Mouse (Mus musculus): ENCODE results near the gene Rasa4. TPM values are rescaled to one million over a fixed set of nuclear protein-coding genes. Genes with fewer than 3 reads are reported as not detected.
"Not testable (repeated sequence)": the region's sequence is repeated elsewhere in the genome, so short reads cannot be mapped to it uniquely, and the experiment has no call there.

Gene Rasa4
- polyA plus RNA-seq, 1 experiment from 2014 or later = 29.1 TPM

DNA sequence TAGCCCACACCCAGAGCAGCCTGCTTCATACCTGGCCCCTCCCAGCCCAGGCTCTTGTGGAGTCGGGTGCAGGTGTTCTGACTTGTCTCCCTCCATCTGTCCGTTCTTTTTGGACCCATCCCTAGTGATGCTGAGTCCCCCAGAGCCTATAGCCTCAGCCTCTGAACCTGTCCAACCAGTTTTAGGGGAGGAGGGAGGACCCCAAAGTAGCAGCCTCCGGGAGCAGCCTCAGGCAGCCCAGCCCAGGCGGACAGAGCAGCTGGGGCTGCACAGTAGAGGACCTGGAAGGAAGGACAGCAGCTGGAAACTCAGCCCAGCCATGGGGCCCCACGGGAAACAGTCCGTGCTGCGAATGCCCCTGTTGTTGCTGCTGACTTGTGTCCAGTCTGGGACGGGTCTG is 26.6 kb upstream of the Rasa4 start:
- WGBS = 34% methylated on average over 8 of the region's 8 CpGs
- H3K4me2 ChIP-seq (ENCODE audit: low read length) = no peak overlapping the region

DNA sequence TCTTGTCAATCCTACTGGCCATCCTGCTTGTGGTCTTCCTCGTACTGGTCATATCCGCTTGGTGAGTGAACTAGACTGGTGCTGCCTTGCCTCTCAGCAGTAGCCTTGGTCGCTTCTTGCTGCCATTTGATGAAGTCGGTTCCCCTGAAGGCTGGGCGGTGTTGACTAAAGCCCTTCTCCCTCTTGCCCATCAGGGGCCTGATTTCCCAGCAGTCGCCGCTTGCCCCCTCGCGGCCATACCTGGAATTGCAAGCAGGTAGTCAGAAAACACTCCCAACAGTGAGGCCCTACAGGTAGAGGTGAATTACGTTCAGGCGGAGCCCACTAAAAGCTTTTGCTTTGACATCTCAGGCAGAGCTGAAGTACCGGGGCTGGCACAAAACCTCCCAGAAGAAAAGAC is 22.1 kb upstream of the Rasa4 start:
- no peaks in the 10 kb centered on the region for H3K4me1 ChIP-seq (ENCODE audit: control insufficient read depth, insufficient read depth, low read length)
- no peak overlapping the region for H3K4me2 ChIP-seq (ENCODE audit: low read length)
- 11% methylated on average over 12 of the region's 12 CpGs for WGBS
- H3K4me3 ChIP-seq (ENCODE audit: low read depth, low read length) = no peak overlapping the region
- no peaks in the 10 kb centered on the region for H3K9me3 ChIP-seq (replicated peaks; ENCODE audit: control insufficient read depth, low read length, poor library complexity, severe bottlenecking)
- no peak overlapping the region for H3K9ac ChIP-seq (ENCODE audit: low read depth, low read length)
- H3K27me3 ChIP-seq (ENCODE audit: control insufficient read depth, insufficient read depth, low read depth, low read length) = no peaks in the 10 kb centered on the region
- no peak for ATAC-seq
- no peaks in the 10 kb centered on the region for H3K36me3 ChIP-seq (ENCODE audit: control insufficient read depth, insufficient read depth, low read length)
- H3K27ac ChIP-seq (ENCODE audit: low read length) = no peak overlapping the region

More for the DNA sequence above, 26.6 kb upstream of the Rasa4 start:
- H3K4me1 ChIP-seq (ENCODE audit: control insufficient read depth, insufficient read depth, low read length) = no peaks in the 10 kb centered on the region
- H3K9ac ChIP-seq (ENCODE audit: low read depth, low read length) = no peak overlapping the region
- no peak overlapping the region for H3K27ac ChIP-seq (ENCODE audit: low read length)
- no peak for ATAC-seq
- no peak overlapping the region for H3K4me3 ChIP-seq (ENCODE audit: low read depth, low read length)
- no peaks in the 10 kb centered on the region for H3K27me3 ChIP-seq (ENCODE audit: control insufficient read depth, insufficient read depth, low read depth, low read length)
- no peaks in the 10 kb centered on the region for H3K36me3 ChIP-seq (ENCODE audit: control insufficient read depth, insufficient read depth, low read length)
- H3K9me3 ChIP-seq (replicated peaks; ENCODE audit: control insufficient read depth, low read length, poor library complexity, severe bottlenecking) = no peaks in the 10 kb centered on the region

DNA sequence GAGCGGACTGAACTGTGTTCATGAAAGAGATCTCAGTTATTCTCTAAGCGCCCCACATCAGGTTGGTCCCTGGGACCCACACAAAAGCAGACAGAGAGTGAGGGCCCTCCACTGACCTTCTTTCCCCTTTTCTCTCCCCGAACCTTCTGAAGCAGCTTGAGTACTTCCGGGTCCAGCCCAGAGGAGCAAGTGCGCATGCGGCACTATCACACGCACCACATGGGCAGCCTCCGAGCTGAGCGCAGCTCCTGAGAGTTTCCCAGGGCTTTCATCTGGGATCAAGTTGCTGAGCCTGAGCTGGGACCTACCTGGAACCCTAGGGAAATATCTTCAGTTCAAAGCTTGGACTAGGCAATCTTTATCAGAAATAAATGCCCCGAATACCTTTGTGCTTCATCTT is 19.8 kb upstream of the Rasa4 start:
- no peaks in the 10 kb centered on the region for H3K27me3 ChIP-seq (ENCODE audit: control insufficient read depth, insufficient read depth, low read depth, low read length)
- H3K27ac ChIP-seq (ENCODE audit: low read length) = no peak overlapping the region
- no peaks in the 10 kb centered on the region for H3K9me3 ChIP-seq (replicated peaks; ENCODE audit: control insufficient read depth, low read length, poor library complexity, severe bottlenecking)
- H3K4me2 ChIP-seq (ENCODE audit: low read length) = no peak overlapping the region
- ATAC-seq = no peak
- no peaks in the 10 kb centered on the region for H3K4me1 ChIP-seq (ENCODE audit: control insufficient read depth, insufficient read depth, low read length)
- 87% methylated on average over 10 of the region's 10 CpGs for WGBS
- no peak overlapping the region for H3K9ac ChIP-seq (ENCODE audit: low read depth, low read length)
- no peaks in the 10 kb centered on the region for H3K36me3 ChIP-seq (ENCODE audit: control insufficient read depth, insufficient read depth, low read length)
- no peak overlapping the region for H3K4me3 ChIP-seq (ENCODE audit: low read depth, low read length)

DNA sequence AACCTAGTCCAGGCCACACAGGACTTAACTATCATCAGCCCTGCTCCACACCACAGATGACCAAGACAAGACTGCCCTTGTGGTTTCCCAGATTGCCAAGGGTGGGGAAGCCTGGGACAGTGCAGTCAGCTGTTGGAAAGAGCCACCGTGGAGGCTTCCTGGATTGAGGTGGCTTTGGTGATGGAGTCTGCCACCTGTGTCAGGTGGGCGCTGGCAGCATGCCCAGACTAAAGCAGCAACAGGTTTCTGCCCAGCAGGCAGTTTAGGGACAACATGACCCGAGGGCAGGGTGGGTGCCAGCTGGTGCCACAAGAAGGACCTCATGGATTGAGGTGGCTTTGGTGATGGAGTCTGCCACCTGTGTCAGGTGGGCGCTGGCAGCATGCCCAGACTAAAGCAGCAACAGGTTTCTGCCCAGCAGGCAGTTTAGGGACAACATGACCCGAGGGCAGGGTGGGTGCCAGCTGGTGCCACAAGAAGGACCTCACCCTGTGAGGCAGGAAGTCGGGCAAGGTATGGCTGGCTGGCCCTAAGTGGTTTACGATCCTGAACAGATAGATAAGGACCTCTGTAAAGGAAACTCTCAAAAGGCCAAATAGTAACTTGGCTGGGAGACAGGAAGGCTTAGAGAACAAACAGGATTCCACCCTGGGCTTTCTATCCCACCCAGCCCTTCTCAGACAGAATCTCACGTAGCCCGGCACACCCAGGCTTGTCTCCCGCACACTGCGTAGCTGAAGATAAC is 17.1 kb upstream of the Rasa4 start:
- H3K4me2 ChIP-seq (ENCODE audit: low read length); H3K9ac ChIP-seq (ENCODE audit: low read depth, low read length); H3K4me3 ChIP-seq (ENCODE audit: low read depth, low read length); H3K27ac ChIP-seq (ENCODE audit: low read length); ATAC-seq; H3K36me3 ChIP-seq (ENCODE audit: control insufficient read depth, insufficient read depth, low read length); H3K27me3 ChIP-seq (ENCODE audit: control insufficient read depth, insufficient read depth, low read depth, low read length); H3K9me3 ChIP-seq (replicated peaks; ENCODE audit: control insufficient read depth, low read length, poor library complexity, severe bottlenecking); H3K4me1 ChIP-seq (ENCODE audit: control insufficient read depth, insufficient read depth, low read length): not testable (repeated sequence)
- 86% methylated on average over 11 of the region's 11 CpGs for WGBS

DNA sequence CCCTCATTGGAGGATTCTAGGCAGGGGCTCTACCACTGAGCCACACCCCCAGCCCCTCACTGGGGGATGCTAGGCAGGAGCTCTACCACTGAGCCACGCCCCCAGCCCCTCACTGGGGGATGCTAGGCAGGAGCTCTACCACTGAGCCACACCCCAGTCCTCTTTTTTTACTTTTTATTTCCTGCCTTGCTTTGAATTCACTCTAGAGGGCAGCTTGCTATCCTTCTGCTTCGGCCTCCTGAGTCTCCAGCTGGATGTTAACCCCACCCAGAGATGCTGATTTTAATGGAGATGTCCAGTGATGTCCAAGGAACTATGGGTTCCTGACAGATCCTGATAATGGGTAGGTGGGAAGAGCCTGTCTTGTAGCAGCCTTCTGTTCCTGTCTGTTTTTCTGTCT is 14.3 kb upstream of the Rasa4 start:
- whole genome bisulfite sequencing = 52% methylated on average over 2 of the region's 2 CpGs
- no peak overlapping the region for H3K27ac ChIP-seq (ENCODE audit: low read length)
- no peaks in the 10 kb centered on the region for H3K9me3 ChIP-seq (replicated peaks; ENCODE audit: control insufficient read depth, low read length, poor library complexity, severe bottlenecking)
- no peaks in the 10 kb centered on the region for H3K4me1 ChIP-seq (ENCODE audit: control insufficient read depth, insufficient read depth, low read length)
- H3K4me2 ChIP-seq (ENCODE audit: low read length) = no peak overlapping the region
- ATAC-seq = no peak
- no peak overlapping the region for H3K9ac ChIP-seq (ENCODE audit: low read depth, low read length)
- H3K27me3 ChIP-seq (ENCODE audit: control insufficient read depth, insufficient read depth, low read depth, low read length) = no peaks in the 10 kb centered on the region
- no peaks in the 10 kb centered on the region for H3K36me3 ChIP-seq (ENCODE audit: control insufficient read depth, insufficient read depth, low read length)
- no peak overlapping the region for H3K4me3 ChIP-seq (ENCODE audit: low read depth, low read length)

DNA sequence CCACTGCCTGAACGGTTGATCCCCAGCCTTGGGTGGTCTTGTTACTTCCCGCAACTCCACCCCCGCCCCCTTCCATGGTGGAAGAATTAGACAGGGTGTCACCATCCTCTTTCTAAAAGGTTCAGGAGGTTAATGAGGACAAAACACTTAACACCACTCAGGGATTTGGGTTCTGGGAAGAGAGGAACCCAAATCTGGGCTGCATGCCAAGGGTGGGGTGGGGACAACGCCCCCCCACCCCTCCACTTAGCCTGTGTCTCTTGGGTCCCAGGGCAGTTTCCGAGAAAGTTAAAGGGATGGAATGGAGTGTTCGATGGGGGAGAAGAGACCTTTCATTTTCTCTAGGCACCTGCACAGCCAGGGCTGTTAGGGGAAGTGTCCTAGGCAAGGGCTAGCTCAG is 10.7 kb upstream of the Rasa4 start:
- no peak for ATAC-seq

DNA sequence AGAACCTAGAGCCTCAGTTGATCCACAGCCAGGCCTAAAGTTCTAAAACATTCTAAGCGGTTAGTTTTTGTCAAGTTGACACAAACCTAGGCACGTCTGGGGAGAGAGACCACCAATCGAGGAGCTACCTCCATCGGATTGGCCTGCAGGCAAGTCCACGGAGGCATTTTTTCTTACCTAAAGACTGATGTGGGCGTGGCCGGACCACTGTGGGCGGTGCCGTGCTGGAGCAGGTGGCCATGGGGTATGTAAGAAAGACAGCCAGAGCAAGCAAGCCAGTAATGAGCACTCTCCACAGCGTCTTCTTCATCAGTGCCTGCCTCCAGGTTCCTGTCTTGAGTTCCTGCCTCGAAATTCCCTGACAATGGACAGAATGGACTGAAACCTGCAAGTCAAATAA is 10.2 kb upstream of the Rasa4 start:
- Histone ChIP-seq H3K9me3 (replicated peaks; ENCODE audit: control insufficient read depth, low read length, poor library complexity, severe bottlenecking) (no peaks in the 10 kb centered on the region), H3K36me3 (ENCODE audit: control insufficient read depth, insufficient read depth, low read length) (no peaks in the 10 kb centered on the region), H3K4me2 (ENCODE audit: low read length) (no peak overlapping the region), H3K4me1 (ENCODE audit: control insufficient read depth, insufficient read depth, low read length) (no peaks in the 10 kb centered on the region), H3K27me3 (ENCODE audit: control insufficient read depth, insufficient read depth, low read depth, low read length) (no peaks in the 10 kb centered on the region), H3K4me3 (ENCODE audit: low read depth, low read length) (no peak overlapping the region), H3K9ac (ENCODE audit: low read depth, low read length) (no peak overlapping the region), H3K27ac (ENCODE audit: low read length) (no peak overlapping the region)
- ATAC-seq = no peak
- 70% methylated on average over 11 of the region's 11 CpGs for WGBS

More for the DNA sequence above, 10.7 kb upstream of the Rasa4 start:
- 67% methylated on average over 6 of the region's 6 CpGs for WGBS
- no peak overlapping the region for H3K4me3 ChIP-seq (ENCODE audit: low read depth, low read length)
- no peaks in the 10 kb centered on the region for H3K9me3 ChIP-seq (replicated peaks; ENCODE audit: control insufficient read depth, low read length, poor library complexity, severe bottlenecking)
- H3K4me2 ChIP-seq (ENCODE audit: low read length) = no peak overlapping the region
- H3K27me3 ChIP-seq (ENCODE audit: control insufficient read depth, insufficient read depth, low read depth, low read length) = no peaks in the 10 kb centered on the region
- H3K36me3 ChIP-seq (ENCODE audit: control insufficient read depth, insufficient read depth, low read length) = no peaks in the 10 kb centered on the region
- H3K4me1 ChIP-seq (ENCODE audit: control insufficient read depth, insufficient read depth, low read length) = no peaks in the 10 kb centered on the region
- no peak overlapping the region for H3K9ac ChIP-seq (ENCODE audit: low read depth, low read length)
- H3K27ac ChIP-seq (ENCODE audit: low read length) = no peak overlapping the region

DNA sequence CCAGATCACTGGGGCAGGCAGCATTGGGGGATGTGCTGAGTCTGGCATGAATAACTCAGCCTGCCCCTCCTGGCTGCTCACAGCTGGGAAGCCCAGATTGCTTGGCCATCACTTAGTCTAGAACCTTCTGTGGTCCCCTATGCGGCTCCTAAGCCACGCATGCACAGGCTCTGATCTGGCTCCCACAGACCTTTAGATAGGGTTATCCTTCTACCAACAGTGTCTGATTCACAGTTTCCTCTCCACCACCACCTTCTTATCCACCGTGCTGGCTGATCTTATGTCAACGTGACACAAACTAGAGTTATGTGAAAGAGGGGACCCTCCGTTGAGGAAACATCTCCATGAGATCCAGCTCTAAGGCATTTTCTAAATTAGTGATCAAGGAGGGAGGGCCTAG is 8.6 kb upstream of the Rasa4 start:
- H3K4me1 ChIP-seq (ENCODE audit: control insufficient read depth, insufficient read depth, low read length) = no peaks in the 10 kb centered on the region

DNA sequence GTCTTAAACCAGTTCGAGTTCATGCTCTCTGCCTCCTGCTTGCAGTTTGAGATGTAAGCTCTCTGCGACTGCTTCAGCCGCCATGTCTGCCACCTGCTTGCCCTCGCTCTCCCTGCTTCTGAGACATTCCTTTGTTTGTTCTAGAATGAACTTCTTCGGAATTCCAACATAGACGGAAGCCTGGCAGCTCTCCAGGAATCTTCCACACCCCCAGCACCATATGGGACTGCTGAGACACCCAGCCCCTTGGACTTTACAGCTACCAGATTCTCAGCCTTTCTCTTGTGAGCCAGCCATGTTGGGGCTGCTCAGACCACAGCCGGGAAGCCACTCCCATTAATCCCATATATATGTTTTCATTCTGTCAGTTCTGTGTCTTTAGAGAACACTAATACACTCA is 7.4 kb upstream of the Rasa4 start:
- no peak overlapping the region for H3K4me3 ChIP-seq (ENCODE audit: low read depth, low read length)
- no peaks in the 10 kb centered on the region for H3K27me3 ChIP-seq (ENCODE audit: control insufficient read depth, insufficient read depth, low read depth, low read length)
- no peak overlapping the region for H3K9ac ChIP-seq (ENCODE audit: low read depth, low read length)
- no peaks in the 10 kb centered on the region for H3K36me3 ChIP-seq (ENCODE audit: control insufficient read depth, insufficient read depth, low read length)
- WGBS = 56% methylated on average over 7 of the region's 7 CpGs
- H3K4me1 ChIP-seq (ENCODE audit: control insufficient read depth, insufficient read depth, low read length) = no peaks in the 10 kb centered on the region
- no peaks in the 10 kb centered on the region for H3K9me3 ChIP-seq (replicated peaks; ENCODE audit: control insufficient read depth, low read length, poor library complexity, severe bottlenecking)
- no peak overlapping the region for H3K4me2 ChIP-seq (ENCODE audit: low read length)
- no peak for ATAC-seq
- no peak overlapping the region for H3K27ac ChIP-seq (ENCODE audit: low read length)

More for the DNA sequence above, 8.6 kb upstream of the Rasa4 start:
- WGBS = 90% methylated on average over 5 of the region's 5 CpGs
- H3K27ac ChIP-seq (ENCODE audit: low read length) = no peak overlapping the region
- no peak overlapping the region for H3K9ac ChIP-seq (ENCODE audit: low read depth, low read length)
- no peak overlapping the region for H3K4me3 ChIP-seq (ENCODE audit: low read depth, low read length)
- no peak for ATAC-seq
- no peak overlapping the region for H3K4me2 ChIP-seq (ENCODE audit: low read length)
- H3K9me3 ChIP-seq (replicated peaks; ENCODE audit: control insufficient read depth, low read length, poor library complexity, severe bottlenecking) = no peaks in the 10 kb centered on the region
- no peaks in the 10 kb centered on the region for H3K36me3 ChIP-seq (ENCODE audit: control insufficient read depth, insufficient read depth, low read length)
- H3K27me3 ChIP-seq (ENCODE audit: control insufficient read depth, insufficient read depth, low read depth, low read length) = no peaks in the 10 kb centered on the region
